Mouse (Mus musculus): ENCODE data around the gene B4galnt3.

DNA sequence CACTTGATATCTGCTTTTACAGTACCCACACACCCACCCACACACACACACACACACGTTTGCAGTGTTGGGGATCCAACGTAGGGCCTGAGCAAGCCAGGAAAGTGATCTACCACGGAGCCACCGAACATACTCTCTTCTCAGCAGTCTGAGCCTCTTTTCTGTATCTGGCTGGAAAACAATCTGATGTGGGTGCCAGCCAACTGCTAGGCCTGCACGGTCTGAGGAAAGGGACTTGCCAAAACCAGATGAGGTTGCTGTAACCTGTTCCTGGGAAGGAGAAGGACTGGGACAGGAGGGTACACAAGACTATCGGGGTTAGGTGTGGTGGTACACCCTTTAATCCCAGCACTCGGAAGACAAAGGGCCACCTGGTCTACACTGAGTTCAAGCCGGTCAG is 51.1 kb downstream of the B4galnt3 start:
- TF ChIP-seq CTCF (IDR thresholded peaks at IDR 0.05; ENCODE audit: low read depth) (no peak), EP300 (IDR thresholded peaks at IDR 0.05; ENCODE audit: low read depth) (no peak)

Data from liver, postnatal 0 days (tissue).